Mouse (Mus musculus) E14TG2a.4 (cell line): ENCODE data around the gene 1810043G02Rik.
A peak's percentile ranks its signal among the peaks of the same experiment; 100 is the strongest.
"Not testable (repeated sequence)": the region's sequence is repeated elsewhere in the genome, so short reads cannot be mapped to it uniquely, and the experiment has no call there.

Source experiments
- H3K27me3 ChIP-seq: 2 replicates; pipeline ENCODE4 v1.6.1; 2014; ENCODE audit warnings: low read length, control low read depth; ENCODE audit not compliant: insufficient read depth
- H3K36me3 ChIP-seq: 2 replicates; pipeline ENCODE4 v1.6.1; 2014; ENCODE audit warnings: low read length, control low read depth; ENCODE audit not compliant: insufficient read depth
- H3K4me1 ChIP-seq: replicated peaks from 2 replicates; pipeline ENCODE4 v1.6.1; 2014; ENCODE audit warnings: low read depth, low read length, control low read depth
- H3K4me3 ChIP-seq: replicated peaks from 2 replicates; pipeline ENCODE4 v1.5.1; 2014; ENCODE audit warnings: mild to moderate bottlenecking, low read length
- H3K9me3 ChIP-seq: 2 replicates; pipeline ENCODE4 v1.6.1; 2014; ENCODE audit warnings: low read length, control low read depth
- CTCF ChIP-seq: conservative IDR thresholded peaks from 2 replicates; pipeline ENCODE4 v1.5.1; 2014; ENCODE audit warnings: low read length
- NANOG ChIP-seq: IDR thresholded peaks from 2 replicates; pipeline ENCODE4 v1.6.1; 2014; ENCODE audit warnings: borderline replicate concordance, low read length, mixed read lengths
- POU5F1 ChIP-seq: IDR thresholded peaks from 2 replicates; pipeline ENCODE4 v1.6.1; 2014; ENCODE audit warnings: low read length, borderline replicate concordance

Gene 1810043G02Rik

GRCm38 (mm10) chr10:78009945-78010293, 31.6 kb downstream of the 1810043G02Rik start, which contains the start of gene Pfkl:
Gene Pfkl (minus strand): TSS chr10:78010083.
- no peaks in the 10 kb centered on the region for H3K27me3 ChIP-seq
- peaks cover 25% of the 10 kb centered on the region for H3K9me3 ChIP-seq
- H3K4me1 ChIP-seq, result peaks cover 58% of the 10 kb centered on the region
- TF ChIP-seq POU5F1, result no peak
- no peak for TF ChIP-seq CTCF
- no peak for TF ChIP-seq NANOG
- H3K36me3 ChIP-seq, result peaks cover 40% of the 10 kb centered on the region
- peak within 1 kb of the TSS; percentile 95 for H3K4me3 ChIP-seq

GRCm38 (mm10) chr10:78010335-78010734, 32.0 kb downstream of the 1810043G02Rik start:
- TF ChIP-seq NANOG (no peak), CTCF (no peak), POU5F1 (no peak)
- Histone ChIP-seq H3K9me3 (peaks cover 29% of the 10 kb centered on the region), H3K4me1 (peaks cover 54% of the 10 kb centered on the region), H3K27me3 (no peaks in the 10 kb centered on the region), H3K36me3 (peaks cover 36% of the 10 kb centered on the region), H3K4me3 (peak overlapping the region; percentile 95)

GRCm38 (mm10) chr10:78011116-78011515, 32.8 kb downstream of the 1810043G02Rik start:
- Histone ChIP-seq H3K4me3 (peak overlapping the region; percentile 95; the same call in 1 of the 2 replicates), H3K9me3 (peaks cover 35% of the 10 kb centered on the region), H3K36me3 (peaks cover 28% of the 10 kb centered on the region), H3K4me1 (peaks cover 47% of the 10 kb centered on the region)
- TF ChIP-seq CTCF, result 0 out of 2 replicates have a peak, but pooled peaks have one; percentile 10
- not testable (repeated sequence) for H3K27me3 ChIP-seq

GRCm38 (mm10) chr10:78012661-78013495, 34.6 kb downstream of the 1810043G02Rik start:
- Histone ChIP-seq H3K4me1 (peaks cover 38% of the 10 kb centered on the region), H3K9me3 (peaks cover 52% of the 10 kb centered on the region), H3K4me3 (no peak overlapping the region), H3K36me3 (peaks cover 11% of the 10 kb centered on the region), H3K27me3 (no peaks in the 10 kb centered on the region)
- TF ChIP-seq POU5F1 (no peak), CTCF (no peak), NANOG (no peak)

GRCm38 (mm10) chr10:78015489-78015888, 37.2 kb downstream of the 1810043G02Rik start:
- Histone ChIP-seq H3K27me3 (no peaks in the 10 kb centered on the region), H3K4me3 (no peak overlapping the region), H3K36me3 (no peaks in the 10 kb centered on the region; the same call in 1 of the 2 replicates), H3K9me3 (peaks cover 75% of the 10 kb centered on the region), H3K4me1 (peaks cover 23% of the 10 kb centered on the region)
- TF ChIP-seq CTCF (no peak), POU5F1 (no peak), NANOG (no peak)

- Histone ChIP-seq H3K4me3 (no peak overlapping the region), H3K9me3 (peaks cover 75% of the 10 kb centered on the region), H3K27me3 (no peaks in the 10 kb centered on the region), H3K36me3 (no peaks in the 10 kb centered on the region; the same call in 1 of the 2 replicates), H3K4me1 (peaks cover 18% of the 10 kb centered on the region)
- TF ChIP-seq POU5F1 (no peak), CTCF (no peak), NANOG (no peak)
Measured at GRCm38 (mm10) chr10:78016366-78016765, 38.0 kb downstream of the 1810043G02Rik start.

- peak; percentile 53 for TF ChIP-seq CTCF
- no peak for TF ChIP-seq NANOG
- TF ChIP-seq POU5F1, result no peak
- Histone ChIP-seq H3K9me3 (peaks cover 59% of the 10 kb centered on the region), H3K4me3 (0 out of 2 replicates have a peak overlapping the region, but pooled peaks have one; percentile 1), H3K27me3 (no peaks in the 10 kb centered on the region), H3K4me1 (peaks cover 9% of the 10 kb centered on the region), H3K36me3 (no peaks in the 10 kb centered on the region; the same call in 1 of the 2 replicates)
Measured at GRCm38 (mm10) chr10:78018797-78019203, 40.5 kb downstream of the 1810043G02Rik start.

- no peaks in the 10 kb centered on the region; the same call in 1 of the 2 replicates for H3K36me3 ChIP-seq
Measured at GRCm38 (mm10) chr10:78019291-78019690, 41.0 kb downstream of the 1810043G02Rik start.

GRCm38 (mm10) chr10:78019984-78020383, 41.7 kb downstream of the 1810043G02Rik start:
- H3K27me3 ChIP-seq, H3K4me1 ChIP-seq, H3K36me3 ChIP-seq: not testable (repeated sequence)
- H3K4me3 ChIP-seq, result 0 out of 2 replicates have a peak overlapping the region, but pooled peaks have one; percentile 17
- H3K9me3 ChIP-seq, result peaks cover 49% of the 10 kb centered on the region

More at GRCm38 (mm10) chr10:78019291-78019690, 41.0 kb downstream of the 1810043G02Rik start:
- Histone ChIP-seq H3K4me3 (0 out of 2 replicates have a peak overlapping the region, but pooled peaks have one; percentile 17), H3K9me3 (peaks cover 56% of the 10 kb centered on the region), H3K4me1 (peaks cover 9% of the 10 kb centered on the region), H3K27me3 (no peaks in the 10 kb centered on the region)
- no peak for TF ChIP-seq POU5F1
- no peak for TF ChIP-seq CTCF
- TF ChIP-seq NANOG, result no peak
